ENCODE assay signal across 28 mouse cellular contexts in genomic region chr12:25182680-25183079, GRCm38 (mm10).
DNase-seq lines count a peak whose midpoint lies in the region; ATAC-seq and TF ChIP-seq lines count a peak whose summit lies in the region.
"Had no signal": no experiment of that assay in that cellular context is flagged by ENCODE, and none has a peak within 500 bp of the region (broad histone marks: within the 10 kb centered on the region; RNA-seq: fewer than 3 reads in every experiment).

No protein-coding gene starts in this region.

- no peak for TF ChIP-seq CTCF in lung, embryonic 14.5 days (IDR thresholded peaks at IDR 0.05; ENCODE audit: low read depth)

- no peaks in the 10 kb centered on the region; the same call in 1 of the 2 replicates for H3K9me3 ChIP-seq in lung, embryonic 14.5 days (ENCODE audit: low read depth, low read length)
- H3K9me3 ChIP-seq in intestine, embryonic 15.5 days = no peaks in the 10 kb centered on the region
- H3K9me3 ChIP-seq in stomach, embryonic 15.5 days = no peaks in the 10 kb centered on the region
- H3K9me3 ChIP-seq: embryonic facial prominence, embryonic 12.5 days; embryonic facial prominence, embryonic 15.5 days; heart, embryonic 10.5 days had no signal

- no peaks in the 10 kb centered on the region for H3K27me3 ChIP-seq in lung, embryonic 14.5 days (ENCODE audit: insufficient read depth, low read length)
- no peaks in the 10 kb centered on the region for H3K27me3 ChIP-seq in intestine, embryonic 15.5 days (replicated peaks)
- H3K27me3 ChIP-seq in stomach, embryonic 15.5 days (replicated peaks) = no peaks in the 10 kb centered on the region
- H3K27me3 ChIP-seq: embryonic facial prominence, embryonic 12.5 days; embryonic facial prominence, embryonic 15.5 days; heart, embryonic 13.5 days had no signal

- peak overlapping the region; percentile 12; the same call in 1 of the 2 replicates for H3K27ac ChIP-seq in lung, embryonic 14.5 days (ENCODE audit: low read depth)
- 0 out of 2 replicates have a peak overlapping the region, but pooled peaks have one; percentile 2 for H3K27ac ChIP-seq in intestine, embryonic 15.5 days
- 0 out of 2 replicates have a peak overlapping the region, but pooled peaks have one; percentile 36 for H3K27ac ChIP-seq in stomach, embryonic 15.5 days
- H3K27ac ChIP-seq: embryonic facial prominence, embryonic 12.5 days; embryonic facial prominence, embryonic 15.5 days; gastrocnemius, adult 2 months; heart, embryonic 10.5 days; heart, embryonic 13.5 days; hindbrain, embryonic 14.5 days; hindbrain, postnatal 0 days had no signal

- no peak for DNase-seq in lung, embryonic 14.5 days
- DNase-seq in lung, postnatal 14 days = no peak
- DNase-seq in gastrocnemius, adult 8-10 months (ENCODE audit: low spot score in 2 of 2) = no peak
- no peak for DNase-seq in adrenal gland, adult 8-10 months
- DNase-seq: adrenal gland, postnatal 10 days; adrenal gland, postnatal 36 days; B cell, adult 2 months; cerebellum, adult 11 months; cerebellum, adult 2 months; cerebellum, adult 9-11 months; cerebellum, postnatal 25 days; forebrain, postnatal 0 days; gastrocnemius, adult 2 months; gastrocnemius, postnatal 25 days; heart, adult 18-20 months; heart, postnatal 14 days; heart, postnatal 4 days had no signal

- H3K9ac ChIP-seq in lung, embryonic 14.5 days = no peak overlapping the region
- no peak overlapping the region for H3K9ac ChIP-seq in intestine, embryonic 15.5 days
- no peak overlapping the region for H3K9ac ChIP-seq in stomach, embryonic 15.5 days
- H3K9ac ChIP-seq: embryonic facial prominence, embryonic 12.5 days; embryonic facial prominence, embryonic 15.5 days; forebrain, postnatal 0 days; heart, embryonic 13.5 days; hindbrain, embryonic 14.5 days had no signal

- ATAC-seq in lung, embryonic 14.5 days (ENCODE audit: insufficient read depth) = no peak
- ATAC-seq in intestine, embryonic 15.5 days = peak; percentile 57; the same call in 1 of the 2 replicates
- no peak for ATAC-seq in stomach, embryonic 15.5 days (ENCODE audit: insufficient read depth, low FRiP score, low read depth)
- ATAC-seq: activated CD4-positive, CD25-positive, alpha-beta regulatory T cell, adult 4 months; forebrain, embryonic 14.5 days; forebrain, postnatal 0 days; hindbrain, postnatal 0 days; inflammation-experienced regulatory T-cells, adult 6 months had no signal

- no peaks in the 10 kb centered on the region for H3K36me3 ChIP-seq in lung, embryonic 14.5 days (ENCODE audit: insufficient read depth)
- H3K36me3 ChIP-seq in intestine, embryonic 15.5 days = no peaks in the 10 kb centered on the region
- no peaks in the 10 kb centered on the region for H3K36me3 ChIP-seq in stomach, embryonic 15.5 days
- H3K36me3 ChIP-seq: embryonic facial prominence, embryonic 12.5 days; embryonic facial prominence, embryonic 15.5 days; heart, embryonic 10.5 days; heart, embryonic 13.5 days had no signal

- WGBS in lung, embryonic 14.5 days = 73% methylated on average over 4 of the region's 4 CpGs
- 53% methylated on average over 4 of the region's 4 CpGs for WGBS in intestine, embryonic 15.5 days
- 56% methylated on average over 4 of the region's 4 CpGs for WGBS in stomach, embryonic 15.5 days

- no peaks in the 10 kb centered on the region for H3K4me1 ChIP-seq in lung, embryonic 14.5 days (ENCODE audit: insufficient read depth)
- no peaks in the 10 kb centered on the region for H3K4me1 ChIP-seq in intestine, embryonic 15.5 days (replicated peaks)
- no peaks in the 10 kb centered on the region for H3K4me1 ChIP-seq in stomach, embryonic 15.5 days
- H3K4me1 ChIP-seq: embryonic facial prominence, embryonic 12.5 days; embryonic facial prominence, embryonic 15.5 days; heart, embryonic 10.5 days had no signal

- no peak overlapping the region for H3K4me3 ChIP-seq in lung, embryonic 14.5 days (ENCODE audit: low read depth, low read length)
- no peak overlapping the region for H3K4me3 ChIP-seq in intestine, embryonic 15.5 days (replicated peaks)
- no peak overlapping the region for H3K4me3 ChIP-seq in stomach, embryonic 15.5 days (replicated peaks)
- H3K4me3 ChIP-seq: embryonic facial prominence, embryonic 12.5 days; embryonic facial prominence, embryonic 15.5 days; gastrocnemius, adult 2 months; heart, embryonic 10.5 days; heart, embryonic 13.5 days had no signal

- H3K4me2 ChIP-seq in lung, embryonic 14.5 days = no peak overlapping the region
- no peak overlapping the region for H3K4me2 ChIP-seq in intestine, embryonic 15.5 days (replicated peaks)
- no peak overlapping the region for H3K4me2 ChIP-seq in stomach, embryonic 15.5 days
- H3K4me2 ChIP-seq: embryonic facial prominence, embryonic 12.5 days; embryonic facial prominence, embryonic 15.5 days; heart, embryonic 13.5 days; hindbrain, embryonic 14.5 days had no signal
